In genomic region chr10:97047566-97047965, GRCm38 (mm10) we compare ENCODE assay signal across 23 mouse cellular contexts.
A peak's percentile ranks its signal among the peaks of the same experiment; 100 is the strongest.
DNase-seq lines count a peak whose midpoint lies in the region; ATAC-seq lines count a peak whose summit lies in the region.
"Had no signal": no experiment of that assay in that cellular context is flagged by ENCODE, and none has a peak within 500 bp of the region (broad histone marks: within the 10 kb centered on the region; RNA-seq: fewer than 3 reads in every experiment).

No protein-coding gene starts in this region.

- H3K4me3 ChIP-seq in limb, embryonic 11.5 days (ENCODE audit: low read depth, low read length): no peak overlapping the region
- H3K4me3 ChIP-seq in limb, embryonic 10.5 days: no peak overlapping the region
- H3K4me3 ChIP-seq in limb, embryonic 13.5 days: no peak overlapping the region
- H3K4me3 ChIP-seq: forebrain, embryonic 10.5 days; heart, embryonic 13.5 days had no signal

- no peaks in the 10 kb centered on the region for H3K36me3 ChIP-seq in limb, embryonic 11.5 days (ENCODE audit: control insufficient read depth, insufficient read depth, low read length)
- H3K36me3 ChIP-seq in limb, embryonic 10.5 days: no peaks in the 10 kb centered on the region
- no peaks in the 10 kb centered on the region; the same call in 1 of the 2 replicates for H3K36me3 ChIP-seq in limb, embryonic 13.5 days
- H3K36me3 ChIP-seq: forebrain, embryonic 10.5 days; heart, embryonic 13.5 days had no signal

- WGBS in limb, embryonic 11.5 days: 30% methylated on average over 2 of the region's 2 CpGs
- 69% methylated on average over 2 of the region's 2 CpGs for WGBS in limb, embryonic 10.5 days
- WGBS in limb, embryonic 13.5 days: 24% methylated on average over 2 of the region's 2 CpGs

- no peak overlapping the region for H3K27ac ChIP-seq in limb, embryonic 11.5 days (replicated peaks; ENCODE audit: low read depth, low read length)
- H3K27ac ChIP-seq in limb, embryonic 10.5 days: no peak overlapping the region
- H3K27ac ChIP-seq in limb, embryonic 13.5 days: no peak overlapping the region
- H3K27ac ChIP-seq: forebrain, embryonic 10.5 days; heart, embryonic 13.5 days; hindbrain, embryonic 14.5 days; hindbrain, postnatal 0 days had no signal

- no peaks in the 10 kb centered on the region for H3K27me3 ChIP-seq in limb, embryonic 11.5 days (ENCODE audit: control insufficient read depth, insufficient read depth, low read length)
- no peaks in the 10 kb centered on the region for H3K27me3 ChIP-seq in limb, embryonic 10.5 days (ENCODE audit: low read depth, poor library complexity, severe bottlenecking)
- H3K27me3 ChIP-seq in limb, embryonic 13.5 days: no peaks in the 10 kb centered on the region
- H3K27me3 ChIP-seq: heart, embryonic 13.5 days had no signal

- no peak overlapping the region for H3K4me2 ChIP-seq in limb, embryonic 11.5 days (ENCODE audit: low read depth, severe bottlenecking)
- no peak overlapping the region for H3K4me2 ChIP-seq in limb, embryonic 13.5 days (replicated peaks)
- H3K4me2 ChIP-seq: heart, embryonic 13.5 days; hindbrain, embryonic 14.5 days had no signal

- peak; percentile 45 for ATAC-seq in cerebellum, adult (ENCODE audit: insufficient number of reproducible peaks, low FRiP score, low TSS enrichment)
- ATAC-seq in limb, embryonic 11.5 days (ENCODE audit: insufficient number of reproducible peaks, low FRiP score, low TSS enrichment, low read depth): peak; percentile 92
- ATAC-seq in limb, embryonic 13.5 days (ENCODE audit: low FRiP score, low read depth): peak; percentile 69
- ATAC-seq: activated CD4-positive, CD25-positive, alpha-beta regulatory T cell, adult 4 months; forebrain, embryonic 14.5 days; forebrain, postnatal 0 days; hindbrain, postnatal 0 days had no signal

- DNase-seq in cerebellum, postnatal 10 days: no peak
- peak; percentile 24 for DNase-seq in limb, embryonic 11.5 days (ENCODE audit: low spot score)
- DNase-seq in limb, embryonic 10.5 days (ENCODE audit: low spot score): no peak
- no peak for DNase-seq in right cerebral cortex, postnatal 25 days
- no peak for DNase-seq in urinary bladder, postnatal 4 days (ENCODE audit: low spot score in 2 of 2)
- DNase-seq: adrenal gland, adult 8-10 months; adrenal gland, postnatal 25 days; cerebellum, adult 11 months; cerebellum, adult 8-10 months; cerebellum, postnatal 36 days; forebrain, postnatal 0 days; gastrocnemius, postnatal 25 days; heart, adult 18-20 months; heart, postnatal 14 days; heart, postnatal 4 days had no signal

- H3K9ac ChIP-seq in limb, embryonic 11.5 days (ENCODE audit: low read length): no peak overlapping the region
- H3K9ac ChIP-seq in limb, embryonic 13.5 days: no peak overlapping the region
- H3K9ac ChIP-seq: forebrain, postnatal 0 days; heart, embryonic 13.5 days; hindbrain, embryonic 14.5 days had no signal

- no peaks in the 10 kb centered on the region for H3K9me3 ChIP-seq in limb, embryonic 11.5 days (ENCODE audit: control insufficient read depth, low read length)
- no peaks in the 10 kb centered on the region; the same call in 1 of the 2 replicates for H3K9me3 ChIP-seq in limb, embryonic 10.5 days (replicated peaks)
- H3K9me3 ChIP-seq in limb, embryonic 13.5 days: peaks cover 6% of the 10 kb centered on the region
- H3K9me3 ChIP-seq: forebrain, embryonic 10.5 days had no signal

- H3K4me1 ChIP-seq in limb, embryonic 11.5 days (ENCODE audit: control insufficient read depth, insufficient read depth, low read length): 0 out of 2 replicates have a peak, but pooled peaks cover 2% of the 10 kb centered on the region
- H3K4me1 ChIP-seq in limb, embryonic 10.5 days: peaks cover 12% of the 10 kb centered on the region
- 0 out of 2 replicates have a peak, but pooled peaks cover 4% of the 10 kb centered on the region for H3K4me1 ChIP-seq in limb, embryonic 13.5 days
- H3K4me1 ChIP-seq: forebrain, embryonic 10.5 days; heart, embryonic 13.5 days had no signal
